Mouse (Mus musculus) thymus, postnatal 14 days (tissue): ENCODE data around the gene Stag2.

Source experiments
- DNase-seq: peaks from one replicate; pipeline ENCODE4 v3.0.0; 2021

Gene Stag2

GRCm38 (mm10) chrX:42148788-42149556 lies at the start of gene Stag2:
Gene Stag2, plus strand, starts transcription at chrX:42149317.
- DNase-seq: peak; percentile 90

GRCm38 (mm10) chrX:42107137-42107536 lies 42.0 kb upstream of the Stag2 start:
- DNase-seq: no peak

- DNase-seq: no peak
Measured at GRCm38 (mm10) chrX:42110585-42110984, 38.5 kb upstream of the Stag2 start.

- no peak for DNase-seq
Measured at GRCm38 (mm10) chrX:42119442-42120048, 29.6 kb upstream of the Stag2 start.

GRCm38 (mm10) chrX:42124963-42125697 lies 24.0 kb upstream of the Stag2 start:
- no peak for DNase-seq

- DNase-seq: no peak
Measured at GRCm38 (mm10) chrX:42139882-42140281, 9.2 kb upstream of the Stag2 start.

- DNase-seq: no peak
Measured at GRCm38 (mm10) chrX:42142620-42143019, 6.5 kb upstream of the Stag2 start.

GRCm38 (mm10) chrX:42143991-42144390 lies 5.1 kb upstream of the Stag2 start:
- no peak for DNase-seq

- DNase-seq: peak; percentile 26
Measured at GRCm38 (mm10) chrX:42148016-42148451, 1.1 kb upstream of the Stag2 start.

GRCm38 (mm10) chrX:42149557-42150345 lies 634 bp downstream of the Stag2 start:
- DNase-seq: peak; percentile 76

- DNase-seq: peak; percentile 79
Measured at GRCm38 (mm10) chrX:42150346-42151023, 1.4 kb downstream of the Stag2 start.

GRCm38 (mm10) chrX:42151024-42151754 lies 2.1 kb downstream of the Stag2 start:
- DNase-seq: no peak

- peak; percentile 68 for DNase-seq
Measured at GRCm38 (mm10) chrX:42151903-42152369, 2.8 kb downstream of the Stag2 start.

GRCm38 (mm10) chrX:42153056-42153455 lies 3.9 kb downstream of the Stag2 start:
- no peak for DNase-seq

GRCm38 (mm10) chrX:42165455-42165854 lies 16.3 kb downstream of the Stag2 start:
- DNase-seq: no peak

GRCm38 (mm10) chrX:42170811-42171210 lies 21.7 kb downstream of the Stag2 start:
- DNase-seq: no peak

GRCm38 (mm10) chrX:42187590-42187989 lies 38.5 kb downstream of the Stag2 start:
- no peak for DNase-seq

GRCm38 (mm10) chrX:42188825-42189426 lies 39.8 kb downstream of the Stag2 start:
- DNase-seq: no peak

GRCm38 (mm10) chrX:42194608-42195007 lies 45.5 kb downstream of the Stag2 start:
- no peak for DNase-seq

- no peak for DNase-seq
Measured at GRCm38 (mm10) chrX:42202482-42202881, 53.4 kb downstream of the Stag2 start.

GRCm38 (mm10) chrX:42215742-42216141 lies 66.6 kb downstream of the Stag2 start:
- no peak for DNase-seq
